Mouse (Mus musculus) neural tube, embryonic 15.5 days (tissue): ENCODE results near the gene Pkdrej. TPM values are rescaled to one million over a fixed set of nuclear protein-coding genes. Genes with fewer than 3 reads are reported as not detected.
A peak's percentile ranks its signal among the peaks of the same experiment; 100 is the strongest.
"Not testable (repeated sequence)": the region's sequence is repeated elsewhere in the genome, so short reads cannot be mapped to it uniquely, and the experiment has no call there.

Experiments used
- ATAC-seq: fragments of 200-750 bp; cut with Nextera tagmentation; 2 replicates; pipeline ENCODE4 v1.8.0; 2017; ENCODE audit warnings: mild to moderate bottlenecking, moderate TSS enrichment, moderate library complexity; ENCODE audit not compliant: low FRiP score
- H3K27ac ChIP-seq: fragments of 300-500 bp; sonication (generic); replicated peaks from 2 replicates; pipeline ENCODE4 v1.5.1; 2015; ENCODE audit warnings: mild to moderate bottlenecking, inconsistent platforms
- H3K27me3 ChIP-seq: fragments of 300-500 bp; sonication (generic); replicated peaks from 2 replicates; pipeline ENCODE4 v1.6.1; 2015; ENCODE audit warnings: inconsistent platforms
- H3K36me3 ChIP-seq: fragments of 300-500 bp; sonication (generic); 2 replicates; pipeline ENCODE4 v1.6.1; 2015; ENCODE audit warnings: inconsistent platforms
- H3K4me1 ChIP-seq: fragments of 300-500 bp; sonication (generic); 2 replicates; pipeline ENCODE4 v1.6.1; 2015; ENCODE audit warnings: inconsistent platforms
- H3K4me2 ChIP-seq: fragments of 300-500 bp; sonication (generic); 2 replicates; pipeline ENCODE4 v1.6.1; 2015; ENCODE audit warnings: inconsistent platforms, mild to moderate bottlenecking, moderate library complexity
- H3K4me3 ChIP-seq: fragments of 300-500 bp; sonication (generic); replicated peaks from 2 replicates; pipeline ENCODE4 v1.5.1; 2015; ENCODE audit warnings: mild to moderate bottlenecking, inconsistent platforms
- H3K9ac ChIP-seq: fragments of 300-500 bp; sonication (generic); replicated peaks from 2 replicates; pipeline ENCODE4 v1.6.1; 2015; ENCODE audit warnings: mild to moderate bottlenecking, inconsistent platforms
- H3K9me3 ChIP-seq: fragments of 300-500 bp; sonication (generic); replicated peaks from 2 replicates; pipeline ENCODE4 v1.6.1; 2016; ENCODE audit warnings: inconsistent platforms
- WGBS: fragments of 180-500 bp; shearing (Covaris S2); methylation state at CpG from one replicate; pipeline ENCODE4 v1.1.7; 2015; ENCODE audit warnings: mixed read lengths; 5-methylcytosine and 5-hydroxymethylcytosine counted together
- polyA plus RNA-seq: library from polyadenylated mRNA; unstranded; fragments of >200 nt; fragmentation: Nextera tagmentation; extraction: Ambion mirVana; gene quantifications from 2 replicates; pipeline ENCODE4 v1.2.1, GENCODE M21; 2015

Gene Pkdrej
- 0.06 and 0.17 TPM in 2 replicates for polyA plus RNA-seq

DNA sequence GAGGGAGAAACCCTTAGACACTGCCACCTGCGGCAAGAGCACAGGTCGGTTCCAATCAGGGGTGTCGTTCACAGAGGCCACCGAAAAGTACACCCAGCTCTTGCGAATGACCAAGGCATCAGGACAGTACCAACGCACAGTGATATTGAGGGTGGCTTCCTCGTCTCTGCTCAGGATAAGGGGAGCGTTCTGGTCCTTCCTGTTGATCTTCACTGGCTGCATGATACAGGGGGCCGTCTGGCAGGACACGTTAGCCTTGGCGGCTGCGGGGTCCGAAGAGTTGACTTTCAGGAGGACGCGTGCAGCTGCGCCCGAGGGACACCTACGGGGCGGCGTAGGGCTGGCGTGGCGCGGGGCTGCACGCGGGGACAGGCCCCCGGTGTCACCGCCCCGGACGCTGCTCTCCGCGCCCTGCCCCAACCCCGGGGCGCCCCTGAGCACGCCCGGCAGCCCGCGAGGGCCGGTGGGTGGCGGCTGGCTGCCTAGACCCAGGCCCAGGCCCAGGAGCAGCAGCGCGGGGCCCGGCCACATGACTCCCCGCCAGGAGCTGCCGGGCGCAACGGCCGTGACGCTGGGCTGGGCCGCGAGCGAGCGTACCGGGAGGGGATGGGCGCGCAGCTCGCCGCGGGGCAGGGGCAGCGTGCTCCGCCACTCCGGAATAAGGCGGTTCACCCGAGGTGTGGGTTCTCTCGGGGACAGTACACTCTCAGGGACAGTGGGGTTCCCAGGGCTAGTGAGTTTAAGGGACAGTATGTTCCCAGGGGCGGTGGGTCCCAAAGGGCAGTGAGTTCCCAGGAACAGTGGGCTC, at the start of gene Pkdrej:
Pkdrej (minus strand) TSS at position 532 of the 808 bp plus-strand sequence.
- WGBS, result 1% methylated on average over 62 of the region's 65 CpGs
- peaks cover 11% of the 10 kb centered on the region for H3K27me3 ChIP-seq
- peak within 1 kb of the TSS; percentile 50 for H3K4me3 ChIP-seq
- no peak within 1 kb of the TSS for H3K27ac ChIP-seq
- no peaks in the 10 kb centered on the region for H3K36me3 ChIP-seq
- H3K9ac ChIP-seq, result peak within 1 kb of the TSS; percentile 67
- peak; percentile 83 for ATAC-seq
- H3K4me2 ChIP-seq, result peak within 1 kb of the TSS; percentile 96
- 0 out of 2 replicates have a peak, but pooled peaks cover 5% of the 10 kb centered on the region for H3K9me3 ChIP-seq
- peaks cover 14% of the 10 kb centered on the region for H3K4me1 ChIP-seq

GRCm38 (mm10) chr15:85867696-85868095, 46.2 kb upstream of the Pkdrej start:
- Histone ChIP-seq H3K27ac (no peak overlapping the region), H3K27me3 (no peaks in the 10 kb centered on the region), H3K4me3 (no peak overlapping the region), H3K36me3 (no peaks in the 10 kb centered on the region), H3K4me1 (no peaks in the 10 kb centered on the region), H3K9ac (no peak overlapping the region), H3K4me2 (no peak overlapping the region), H3K9me3 (no peaks in the 10 kb centered on the region)
- WGBS, result 55% methylated on average over 6 of the region's 6 CpGs
- no peak for ATAC-seq

- not testable (repeated sequence) for H3K9me3 ChIP-seq, H3K27ac ChIP-seq, H3K4me1 ChIP-seq, ATAC-seq, H3K4me2 ChIP-seq, H3K27me3 ChIP-seq, H3K9ac ChIP-seq, H3K36me3 ChIP-seq, H3K4me3 ChIP-seq
- WGBS, result 92% methylated on average over 7 of the region's 7 CpGs
Measured at GRCm38 (mm10) chr15:85865913-85866312, 44.4 kb upstream of the Pkdrej start.

DNA sequence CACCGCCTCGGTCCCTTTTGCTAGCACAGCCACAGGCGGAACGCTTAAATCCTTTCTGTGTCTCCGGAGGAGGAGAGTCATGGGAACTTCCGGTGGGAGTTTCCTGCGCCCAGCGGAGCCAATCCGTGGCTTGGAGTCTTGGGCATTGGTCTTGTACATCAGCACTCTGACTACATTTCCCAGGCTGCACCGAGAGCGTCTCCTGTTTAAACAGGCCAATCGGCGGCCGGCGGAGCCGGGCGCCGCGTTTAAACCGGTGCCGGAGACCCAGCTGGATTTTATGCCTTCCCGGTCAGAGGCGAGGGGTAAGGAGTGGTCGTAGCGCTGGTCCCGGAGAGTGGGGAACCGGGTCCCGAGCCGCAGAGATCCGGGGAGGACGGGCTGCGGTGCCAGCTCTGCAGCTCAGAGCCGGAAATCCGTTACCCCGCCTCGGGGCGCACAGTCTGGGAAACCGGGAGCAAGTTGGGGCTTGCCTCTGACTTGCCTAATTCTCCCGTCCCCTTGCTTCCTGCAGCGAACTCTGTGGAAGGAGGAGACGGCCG, 38.0 kb upstream of the Pkdrej start, which contains the start of gene Gtse1:
Gtse1 (plus strand) TSS at position 256 of the 542 bp plus-strand sequence.
- Histone ChIP-seq H3K4me3 (peak within 1 kb of the TSS; percentile 65), H3K27ac (peak within 1 kb of the TSS; percentile 87), H3K9ac (peak within 1 kb of the TSS; percentile 76), H3K9me3 (no peaks in the 10 kb centered on the region), H3K27me3 (no peaks in the 10 kb centered on the region), H3K4me2 (peak within 1 kb of the TSS; percentile 93), H3K36me3 (no peaks in the 10 kb centered on the region), H3K4me1 (peaks cover 26% of the 10 kb centered on the region)
- peak; percentile 98 for ATAC-seq
- under 1% methylated on average over 42 of the region's 42 CpGs for WGBS

GRCm38 (mm10) chr15:85858980-85859489, 37.5 kb upstream of the Pkdrej start:
- H3K4me2 ChIP-seq, result peak overlapping the region; percentile 93
- 10% methylated on average over 15 of the region's 15 CpGs for WGBS
- H3K9ac ChIP-seq, result peak overlapping the region; percentile 76
- no peaks in the 10 kb centered on the region for H3K27me3 ChIP-seq
- H3K4me3 ChIP-seq, result peak overlapping the region; percentile 65
- H3K27ac ChIP-seq, result peak overlapping the region; percentile 87
- peaks cover 26% of the 10 kb centered on the region for H3K4me1 ChIP-seq
- ATAC-seq, result peak; percentile 57
- H3K36me3 ChIP-seq, result no peaks in the 10 kb centered on the region
- H3K9me3 ChIP-seq, result no peaks in the 10 kb centered on the region

- no peak for ATAC-seq
- 80% methylated on average over 12 of the region's 12 CpGs for WGBS
- Histone ChIP-seq H3K4me3 (no peak overlapping the region), H3K9ac (no peak overlapping the region), H3K9me3 (no peaks in the 10 kb centered on the region), H3K27ac (no peak overlapping the region), H3K4me1 (no peaks in the 10 kb centered on the region), H3K36me3 (no peaks in the 10 kb centered on the region; the same call in 1 of the 2 replicates), H3K27me3 (no peaks in the 10 kb centered on the region), H3K4me2 (no peak overlapping the region)
Measured at GRCm38 (mm10) chr15:85851656-85852392, 30.3 kb upstream of the Pkdrej start.

- H3K9me3 ChIP-seq, result no peaks in the 10 kb centered on the region
- ATAC-seq, result no peak
- H3K27me3 ChIP-seq, result no peaks in the 10 kb centered on the region
- H3K4me2 ChIP-seq, result no peak overlapping the region
- no peaks in the 10 kb centered on the region for H3K4me1 ChIP-seq
- no peak overlapping the region for H3K9ac ChIP-seq
- H3K27ac ChIP-seq, result no peak overlapping the region
- 0 out of 2 replicates have a peak, but pooled peaks cover 2% of the 10 kb centered on the region for H3K36me3 ChIP-seq
- H3K4me3 ChIP-seq, result no peak overlapping the region
Measured at GRCm38 (mm10) chr15:85845071-85845470, 23.5 kb upstream of the Pkdrej start.

- Histone ChIP-seq H3K4me1 (no peaks in the 10 kb centered on the region), H3K27ac (no peak overlapping the region), H3K4me2 (no peak overlapping the region), H3K9me3 (no peaks in the 10 kb centered on the region), H3K9ac (no peak overlapping the region), H3K27me3 (no peaks in the 10 kb centered on the region), H3K36me3 (0 out of 2 replicates have a peak, but pooled peaks cover 2% of the 10 kb centered on the region), H3K4me3 (no peak overlapping the region)
- no peak for ATAC-seq
- 87% methylated on average over 5 of the region's 5 CpGs for WGBS
Measured at GRCm38 (mm10) chr15:85841796-85842360, 20.3 kb upstream of the Pkdrej start.

DNA sequence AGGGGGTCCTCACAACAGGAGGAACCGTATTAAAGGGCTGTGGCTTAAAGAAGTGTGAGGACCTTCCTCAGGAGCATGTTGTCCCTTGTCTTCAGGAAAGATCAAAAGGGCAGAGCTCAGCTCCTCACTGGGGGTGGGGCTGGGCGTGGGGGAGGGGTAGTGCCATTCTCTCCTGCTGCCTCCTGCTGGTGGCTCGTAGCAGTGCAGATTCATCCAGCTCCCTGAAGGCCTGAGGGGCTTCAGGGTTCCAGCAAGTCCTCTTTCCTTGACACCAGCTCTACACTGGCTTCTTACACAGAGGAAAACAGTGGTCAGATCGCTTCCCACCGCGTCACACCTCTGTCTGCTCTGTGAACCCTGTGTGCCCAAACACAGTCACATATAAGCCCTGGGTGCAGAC, 19.4 kb upstream of the Pkdrej start:
- Histone ChIP-seq H3K4me2 (no peak overlapping the region), H3K36me3 (peaks cover 5% of the 10 kb centered on the region; the same call in 1 of the 2 replicates), H3K27ac (no peak overlapping the region), H3K9me3 (no peaks in the 10 kb centered on the region), H3K4me1 (no peaks in the 10 kb centered on the region), H3K27me3 (no peaks in the 10 kb centered on the region), H3K4me3 (no peak overlapping the region), H3K9ac (no peak overlapping the region)
- WGBS, result 33% methylated on average over 6 of the region's 6 CpGs
- no peak for ATAC-seq

DNA sequence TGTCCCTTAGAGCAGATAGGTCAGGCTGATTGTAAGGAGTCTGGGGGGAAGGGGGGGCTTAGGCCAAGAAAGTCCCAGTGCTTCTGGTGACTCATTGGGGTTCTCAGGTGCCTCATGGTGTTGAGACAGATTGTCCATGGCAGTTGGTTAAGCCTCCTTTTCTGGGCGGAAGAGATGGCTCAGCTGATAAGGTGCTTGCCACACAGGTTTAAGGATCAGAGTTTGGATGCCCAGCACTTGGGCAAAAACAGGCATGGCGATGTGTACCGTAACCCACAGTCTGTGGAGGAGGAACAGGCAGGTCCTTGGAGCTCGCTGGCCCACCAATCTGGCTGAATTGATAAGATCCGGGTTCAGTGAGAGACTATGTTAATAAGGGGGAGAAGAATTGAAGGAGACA, 15.4 kb upstream of the Pkdrej start:
- H3K9me3 ChIP-seq, result no peaks in the 10 kb centered on the region
- H3K27me3 ChIP-seq, result no peaks in the 10 kb centered on the region
- H3K4me1 ChIP-seq, result peaks cover 13% of the 10 kb centered on the region
- no peak overlapping the region for H3K4me2 ChIP-seq
- no peak for ATAC-seq
- H3K9ac ChIP-seq, result no peak overlapping the region
- no peak overlapping the region for H3K27ac ChIP-seq
- no peak overlapping the region for H3K4me3 ChIP-seq
- WGBS, result over 99% methylated on average over 5 of the region's 5 CpGs
- peaks cover 5% of the 10 kb centered on the region; the same call in 1 of the 2 replicates for H3K36me3 ChIP-seq

- Histone ChIP-seq H3K4me2 (no peak overlapping the region), H3K27me3 (no peaks in the 10 kb centered on the region), H3K36me3 (peaks cover 5% of the 10 kb centered on the region; the same call in 1 of the 2 replicates), H3K4me3 (no peak overlapping the region), H3K9me3 (no peaks in the 10 kb centered on the region), H3K27ac (no peak overlapping the region), H3K4me1 (peaks cover 19% of the 10 kb centered on the region), H3K9ac (no peak overlapping the region)
- no peak for ATAC-seq
- WGBS, result 61% methylated on average over 3 of the region's 3 CpGs
Measured at GRCm38 (mm10) chr15:85835335-85835734, 13.8 kb upstream of the Pkdrej start.
